16 mouse cellular contexts compared by ENCODE assay signal in the genomic region with DNA sequence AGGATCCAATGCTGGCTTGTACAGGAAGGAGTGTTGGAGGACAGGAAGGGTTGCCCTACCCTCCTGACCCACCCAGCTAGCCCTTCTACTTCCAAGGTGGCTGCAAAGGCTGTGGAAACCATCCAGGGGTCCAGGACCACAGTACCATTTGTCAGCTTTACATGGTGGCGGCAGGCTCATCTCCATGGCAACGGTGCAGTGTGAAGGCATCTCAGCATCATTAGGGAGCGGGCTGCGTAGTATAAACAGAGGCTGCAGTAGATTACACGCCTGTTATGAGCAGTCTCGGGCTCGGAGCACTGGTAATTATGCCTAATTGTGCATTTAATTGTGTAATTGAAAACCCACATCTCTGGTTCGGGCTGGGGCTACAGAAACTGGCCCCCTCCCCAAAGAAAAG. TPM values are rescaled to one million over a fixed set of nuclear protein-coding genes. Genes with fewer than 3 reads are reported as not detected.
A peak's percentile ranks its signal among the peaks of the same experiment; 100 is the strongest.
DNase-seq lines count a peak whose midpoint lies in the region; ATAC-seq and TF ChIP-seq lines count a peak whose summit lies in the region.
"Had no signal": no experiment of that assay in that cellular context is flagged by ENCODE, and none has a peak within 500 bp of the region (broad histone marks: within the 10 kb centered on the region; RNA-seq: fewer than 3 reads in every experiment).

No protein-coding gene starts in this region.

- no peaks in the 10 kb centered on the region for H3K27me3 ChIP-seq in cerebellum, adult 2 months (ENCODE audit: control insufficient read depth, insufficient read depth, low read length)
- H3K27me3 ChIP-seq in forebrain, postnatal 0 days (ENCODE audit: insufficient read depth, low read length), result no peaks in the 10 kb centered on the region
- H3K27me3 ChIP-seq in midbrain, embryonic 16.5 days (ENCODE audit: control insufficient read depth, insufficient read depth, low read depth, low read length), result no peaks in the 10 kb centered on the region

- no peaks in the 10 kb centered on the region for H3K9me3 ChIP-seq in forebrain, postnatal 0 days (ENCODE audit: low read length)
- H3K9me3 ChIP-seq in midbrain, embryonic 16.5 days (replicated peaks; ENCODE audit: control insufficient read depth, low read length, poor library complexity, severe bottlenecking), result no peaks in the 10 kb centered on the region
- H3K9me3 ChIP-seq: embryonic facial prominence, embryonic 13.5 days had no signal

- TF ChIP-seq CTCF in cerebellum, adult 2 months (IDR thresholded peaks at IDR 0.05; ENCODE audit: borderline replicate concordance, insufficient read depth, low read depth, low read length), result no peak
- TF ChIP-seq CTCF in brain, embryonic 14.5 days (IDR thresholded peaks at IDR 0.05; ENCODE audit: borderline replicate concordance, extremely low read depth, insufficient read depth, insufficient read length), result no peak
- no peak for TF ChIP-seq CTCF in forebrain, postnatal 0 days (IDR thresholded peaks at IDR 0.05; ENCODE audit: low read depth)

- H3K36me3 ChIP-seq in forebrain, postnatal 0 days (ENCODE audit: insufficient read depth), result 0 out of 2 replicates have a peak, but pooled peaks cover 9% of the 10 kb centered on the region
- H3K36me3 ChIP-seq in midbrain, embryonic 16.5 days (ENCODE audit: control insufficient read depth, insufficient read depth, low read length), result no peaks in the 10 kb centered on the region
- H3K36me3 ChIP-seq: embryonic facial prominence, embryonic 13.5 days; liver, embryonic 12.5 days had no signal

- WGBS in cerebellum, adult 2 months, result 41% methylated on average over 8 of the region's 8 CpGs
- 10% methylated on average over 8 of the region's 8 CpGs for WGBS in forebrain, postnatal 0 days
- 19% methylated on average over 8 of the region's 8 CpGs for WGBS in midbrain, embryonic 16.5 days

- H3K4me2 ChIP-seq in forebrain, postnatal 0 days (ENCODE audit: low read depth), result no peak overlapping the region; the same call in 1 of the 2 replicates
- peak overlapping the region; percentile 27 for H3K4me2 ChIP-seq in midbrain, embryonic 16.5 days (ENCODE audit: low read length)
- H3K4me2 ChIP-seq: embryonic facial prominence, embryonic 13.5 days; liver, embryonic 12.5 days had no signal

- H3K4me3 ChIP-seq in cerebellum, adult 2 months (replicated peaks; ENCODE audit: insufficient read depth, low read depth, low read length), result no peak overlapping the region
- H3K4me3 ChIP-seq in forebrain, postnatal 0 days (ENCODE audit: low read depth, low read length), result no peak overlapping the region
- H3K4me3 ChIP-seq in midbrain, embryonic 16.5 days (ENCODE audit: low read depth, low read length), result no peak overlapping the region
- H3K4me3 ChIP-seq: embryonic facial prominence, embryonic 13.5 days; liver, embryonic 12.5 days had no signal

- peaks cover 54% of the 10 kb centered on the region for H3K4me1 ChIP-seq in cerebellum, adult 2 months (ENCODE audit: control insufficient read depth, insufficient read depth, low read length)
- peaks cover 19% of the 10 kb centered on the region; the same call in 1 of the 2 replicates for H3K4me1 ChIP-seq in forebrain, postnatal 0 days (ENCODE audit: insufficient read depth)
- peaks cover 41% of the 10 kb centered on the region for H3K4me1 ChIP-seq in midbrain, embryonic 16.5 days (ENCODE audit: control insufficient read depth, insufficient read depth, low read length)
- H3K4me1 ChIP-seq: liver, embryonic 12.5 days had no signal

- no peak overlapping the region; the same call in 1 of the 2 replicates for H3K9ac ChIP-seq in forebrain, postnatal 0 days
- H3K9ac ChIP-seq in midbrain, embryonic 16.5 days (ENCODE audit: low read depth, low read length), result peak overlapping the region; percentile 43
- H3K9ac ChIP-seq: embryonic facial prominence, embryonic 13.5 days; liver, embryonic 12.5 days had no signal

- peak overlapping the region; percentile 47; the same call in 1 of the 2 replicates for H3K27ac ChIP-seq in cerebellum, adult 2 months (ENCODE audit: insufficient read depth, low read length)
- H3K27ac ChIP-seq in forebrain, postnatal 0 days (ENCODE audit: low read depth, low read length), result no peak overlapping the region
- H3K27ac ChIP-seq in midbrain, embryonic 16.5 days (ENCODE audit: low read length), result peak overlapping the region; percentile 20
- H3K27ac ChIP-seq: embryonic facial prominence, embryonic 13.5 days; liver, embryonic 12.5 days had no signal

- DNase-seq in cerebellum, adult 2 months, result no peak
- DNase-seq in cerebellum, adult 9-10 months, result no peak
- DNase-seq in brain, embryonic 14.5 days (ENCODE audit: low read depth), result peak; percentile 92
- DNase-seq in forebrain, postnatal 0 days, result peak; percentile 63
- no peak for DNase-seq in adrenal gland, postnatal 4 days (ENCODE audit: low spot score in 2 of 2)
- no peak for DNase-seq in adrenal gland, postnatal 25 days
- no peak for DNase-seq in lung, postnatal 25 days (ENCODE audit: low spot score)
- DNase-seq: cerebellum, adult 11-12 months; heart, postnatal 36 days; kidney, adult 18-20 months; lung, postnatal 10 days; right cerebral cortex, postnatal 25 days; thymus, adult 18-20 months had no signal

- peak; percentile 88 for ATAC-seq in forebrain, postnatal 0 days
- ATAC-seq in midbrain, embryonic 16.5 days, result peak; percentile 70
- ATAC-seq: liver, embryonic 12.5 days had no signal

- no peak for TF ChIP-seq POLR2A in cerebellum, adult 2 months (IDR thresholded peaks at IDR 0.05; ENCODE audit: borderline replicate concordance, insufficient read depth, low read length)
- no peak for TF ChIP-seq POLR2A in brain, embryonic 14.5 days (IDR thresholded peaks at IDR 0.05; ENCODE audit: borderline replicate concordance, extremely low read depth, insufficient read depth, insufficient read length, poor library complexity, severe bottlenecking)

RNA-seq across cellular contexts. Expression of gene Nkain1, which starts 10.2 kb away (rescaled TPM):
- 109 and 114 TPM in 2 replicates for polyA plus RNA-seq in cerebellum, adult 2 months (2012; rRNA removed)
- 203 and 210 TPM in 2 replicates for polyA plus RNA-seq in brain, embryonic 14.5 days (2012; rRNA removed)
- 231 and 267 TPM in 2 replicates for total RNA-seq in forebrain, postnatal 0 days (2014; rRNA removed)
- polyA plus RNA-seq in forebrain, postnatal 0 days (2015; fragmentation: Nextera tagmentation; extraction: Ambion mirVana), result 9.1 and 10.9 TPM in 2 replicates
- polyA plus RNA-seq in midbrain, embryonic 16.5 days (2015; fragmentation: Nextera tagmentation; extraction: Ambion mirVana), result 7.2 and 9.1 TPM in 2 replicates
- total RNA-seq in adrenal gland, postnatal 4 days (2021), result 10 to 100 TPM in 1 of 2 experiments, 1 to 10 TPM in 1; 7.8 to 13.1 TPM
- total RNA-seq in adrenal gland, postnatal 25 days (2021), result 5.6 and 7.2 TPM in 2 replicates

Comparison
In these comparisons a context has a peak if more than half of its experiments do, and no peak if none do; other contexts are left out.
1. DNase-seq: peak in brain, embryonic 14.5 days (single experiment) and forebrain, postnatal 0 days (single experiment); none in cerebellum, adult 2 months (0 of 2), cerebellum, adult 9-10 months (single experiment), adrenal gland, postnatal 4 days (0 of 2), adrenal gland, postnatal 25 days (single experiment) and lung, postnatal 25 days (single experiment).